Mouse (Mus musculus) stomach, embryonic 14.5 days (tissue): ENCODE results near the gene Golm1. TPM values are rescaled to one million over a fixed set of nuclear protein-coding genes. Genes with fewer than 3 reads are reported as not detected.
A peak's percentile ranks its signal among the peaks of the same experiment; 100 is the strongest.
"Not testable (repeated sequence)": the region's sequence is repeated elsewhere in the genome, so short reads cannot be mapped to it uniquely, and the experiment has no call there.

Experiments
- ATAC-seq: fragments of 200-750 bp; cut with Nextera tagmentation; 2 replicates; pipeline ENCODE4 v1.8.0; 2017; ENCODE audit warnings: low read depth, moderate TSS enrichment; ENCODE audit not compliant: insufficient number of reproducible peaks, insufficient read depth, low FRiP score
- H3K27ac ChIP-seq: fragments of 300-500 bp; sonication (generic); 2 replicates; pipeline ENCODE4 v1.5.1; 2014; ENCODE audit warnings: mild to moderate bottlenecking, low read length, moderate library complexity, mixed read lengths
- H3K27me3 ChIP-seq: fragments of 300-500 bp; sonication (generic); 2 replicates; pipeline ENCODE4 v1.6.1; 2014; ENCODE audit warnings: low read length, control low read depth, mixed read lengths; ENCODE audit not compliant: control insufficient read depth, insufficient read depth
- H3K36me3 ChIP-seq: fragments of 300-500 bp; sonication (generic); 2 replicates; pipeline ENCODE4 v1.6.1; 2014; ENCODE audit warnings: mild to moderate bottlenecking, control low read depth, low read length, moderate library complexity, mixed read lengths; ENCODE audit not compliant: control insufficient read depth, insufficient read depth
- H3K4me1 ChIP-seq: fragments of 300-500 bp; sonication (generic); 2 replicates; pipeline ENCODE4 v1.6.1; 2014; ENCODE audit warnings: low read length, control low read depth, mixed read lengths; ENCODE audit not compliant: control insufficient read depth, insufficient read depth
- H3K4me2 ChIP-seq: fragments of 300-500 bp; sonication (generic); replicated peaks from 2 replicates; pipeline ENCODE4 v1.6.1; 2014; ENCODE audit warnings: low read depth, low read length, control low read depth
- H3K4me3 ChIP-seq: fragments of 300-500 bp; sonication (generic); 2 replicates; pipeline ENCODE4 v1.5.1; 2014; ENCODE audit warnings: low read depth, low read length, control low read depth
- H3K9ac ChIP-seq: fragments of 300-500 bp; sonication (generic); replicated peaks from 2 replicates; pipeline ENCODE4 v1.6.1; 2014; ENCODE audit warnings: low read depth, mild to moderate bottlenecking, control low read depth, low read length, moderate library complexity, mixed read lengths
- H3K9me3 ChIP-seq: fragments of 300-500 bp; sonication (generic); 2 replicates; pipeline ENCODE4 v1.6.1; 2016; ENCODE audit warnings: low read depth, low read length, control low read depth; ENCODE audit not compliant: control insufficient read depth
- WGBS: fragments of 180-500 bp; shearing (Covaris S2); extraction: QIAGEN DNeasy Blood & Tissue Kit; methylation state at CpG from one replicate; pipeline ENCODE4 v1.1.7; 2014; 5-methylcytosine and 5-hydroxymethylcytosine counted together
- polyA plus RNA-seq: library from polyadenylated mRNA; unstranded; fragments of >200 nt; fragmentation: Nextera tagmentation; extraction: Ambion mirVana; gene quantifications from 2 replicates; pipeline ENCODE4 v1.2.1, GENCODE M21; 2014

The Golm1 gene
- 95.7 TPM in 2 replicates for polyA plus RNA-seq

- Histone ChIP-seq H3K27me3 (no peaks in the 10 kb centered on the region), H3K9ac (peak within 1 kb of the TSS; percentile 71), H3K9me3 (no peaks in the 10 kb centered on the region), H3K4me1 (peaks cover 11% of the 10 kb centered on the region), H3K4me3 (peak within 1 kb of the TSS; percentile 71), H3K36me3 (no peaks in the 10 kb centered on the region), H3K4me2 (peak within 1 kb of the TSS; percentile 49), H3K27ac (peak within 1 kb of the TSS; percentile 73; the same call in 1 of the 2 replicates)
- ATAC-seq = peak; percentile 90
- WGBS = 0% methylated on average over 53 of the region's 61 CpGs
Observed at GRCm38 (mm10) chr13:59675151-59676011, at the start of gene Golm1. Gene Golm1 (minus strand): TSS chr13:59675811.

DNA sequence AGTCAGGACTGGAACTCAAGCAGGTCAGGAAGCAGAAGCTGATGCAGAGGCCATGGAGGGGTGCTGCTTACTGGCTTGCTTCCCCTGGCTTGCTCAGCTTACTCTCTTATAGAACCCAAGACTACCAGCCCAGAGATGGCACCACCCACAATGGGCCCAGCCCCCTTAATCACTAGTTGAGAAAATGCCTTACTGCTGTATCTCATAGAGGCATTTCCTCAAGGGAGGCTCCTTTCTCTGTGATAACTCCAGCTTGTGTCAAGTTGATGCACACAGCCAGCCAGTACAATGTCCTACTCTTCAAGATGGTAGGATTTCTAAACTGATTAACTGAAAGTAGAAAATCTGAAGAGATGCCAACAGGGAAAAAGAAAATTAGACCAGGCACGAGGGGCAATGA is 46.5 kb upstream of the Golm1 start:
- H3K4me2 ChIP-seq, H3K27me3 ChIP-seq, H3K4me3 ChIP-seq, ATAC-seq, H3K9ac ChIP-seq, H3K4me1 ChIP-seq, H3K27ac ChIP-seq, H3K36me3 ChIP-seq, H3K9me3 ChIP-seq: not testable (repeated sequence)
- WGBS = 66% methylated on average over 1 of the region's 1 CpGs

- H3K4me3 ChIP-seq = no peak overlapping the region
- H3K36me3 ChIP-seq = no peaks in the 10 kb centered on the region
- ATAC-seq = no peak
- no peak overlapping the region for H3K27ac ChIP-seq
- no peak overlapping the region for H3K4me2 ChIP-seq
- 91% methylated on average over 1 of the region's 1 CpGs for WGBS
- no peaks in the 10 kb centered on the region for H3K27me3 ChIP-seq
- no peaks in the 10 kb centered on the region for H3K4me1 ChIP-seq
- no peaks in the 10 kb centered on the region for H3K9me3 ChIP-seq
- no peak overlapping the region for H3K9ac ChIP-seq
Observed at GRCm38 (mm10) chr13:59719475-59719874, 43.9 kb upstream of the Golm1 start.

DNA sequence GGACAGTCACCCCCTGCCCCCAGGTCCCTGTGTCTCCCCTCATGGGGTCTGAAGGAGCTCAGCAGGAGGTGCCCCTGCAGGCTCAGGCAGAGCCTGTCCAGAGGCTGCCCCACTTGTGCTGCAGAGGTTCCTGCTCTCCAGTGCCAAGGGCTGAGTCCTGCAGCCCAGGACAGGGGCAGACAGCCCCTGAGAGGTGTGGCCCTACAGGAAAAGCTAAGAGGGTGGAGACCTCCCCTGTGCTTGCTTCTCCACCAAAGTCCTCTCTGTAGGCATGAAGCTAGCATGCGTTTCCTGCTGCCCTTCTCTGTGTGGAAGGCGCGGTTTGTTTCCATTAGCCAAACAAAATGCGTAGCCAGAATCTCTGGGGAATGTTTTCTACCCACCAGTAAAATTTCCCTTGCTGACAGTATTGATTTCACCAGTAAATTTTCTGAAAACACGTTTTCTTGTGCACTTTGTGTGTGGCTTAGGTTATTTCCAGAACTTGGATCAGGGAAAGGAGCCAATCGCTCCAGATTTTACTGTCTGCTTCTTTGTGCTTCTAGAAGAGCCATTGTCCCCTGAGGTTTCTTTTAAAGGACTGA is 43.3 kb upstream of the Golm1 start:
- ATAC-seq = peak; percentile 77
- not testable (repeated sequence) for H3K27ac ChIP-seq
- WGBS = 25% methylated on average over 6 of the region's 6 CpGs

DNA sequence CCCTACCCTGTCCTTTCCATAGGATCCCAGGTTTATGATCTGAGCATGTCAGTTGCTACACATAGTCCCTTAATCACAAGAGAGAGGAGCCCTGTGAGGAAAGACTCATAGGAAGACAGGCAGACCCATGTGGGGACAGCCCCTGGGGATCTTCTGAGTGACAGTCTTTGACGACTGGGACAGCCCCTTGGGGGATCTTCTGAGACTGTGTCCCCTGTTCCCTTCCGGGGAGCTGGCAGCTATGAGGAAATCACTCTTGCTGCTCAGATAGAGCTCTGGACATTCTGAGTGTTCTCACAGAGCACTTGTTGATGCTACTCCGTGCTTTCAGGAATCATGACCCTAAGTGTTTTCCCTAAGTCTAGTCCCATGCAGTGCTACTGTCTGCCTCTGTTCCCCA is 38.1 kb upstream of the Golm1 start:
- H3K9ac ChIP-seq = no peak overlapping the region
- H3K36me3 ChIP-seq = no peaks in the 10 kb centered on the region
- no peak overlapping the region for H3K4me2 ChIP-seq
- whole genome bisulfite sequencing = 62% methylated on average over 3 of the region's 3 CpGs
- H3K9me3 ChIP-seq = no peaks in the 10 kb centered on the region
- no peaks in the 10 kb centered on the region for H3K4me1 ChIP-seq
- H3K27me3 ChIP-seq = no peaks in the 10 kb centered on the region
- no peak for ATAC-seq
- H3K4me3 ChIP-seq = no peak overlapping the region
- no peak overlapping the region for H3K27ac ChIP-seq

More for the DNA sequence above, 43.3 kb upstream of the Golm1 start:
- H3K4me2 ChIP-seq, H3K36me3 ChIP-seq, H3K9me3 ChIP-seq, H3K27me3 ChIP-seq, H3K9ac ChIP-seq, H3K4me3 ChIP-seq, H3K4me1 ChIP-seq: not testable (repeated sequence)

DNA sequence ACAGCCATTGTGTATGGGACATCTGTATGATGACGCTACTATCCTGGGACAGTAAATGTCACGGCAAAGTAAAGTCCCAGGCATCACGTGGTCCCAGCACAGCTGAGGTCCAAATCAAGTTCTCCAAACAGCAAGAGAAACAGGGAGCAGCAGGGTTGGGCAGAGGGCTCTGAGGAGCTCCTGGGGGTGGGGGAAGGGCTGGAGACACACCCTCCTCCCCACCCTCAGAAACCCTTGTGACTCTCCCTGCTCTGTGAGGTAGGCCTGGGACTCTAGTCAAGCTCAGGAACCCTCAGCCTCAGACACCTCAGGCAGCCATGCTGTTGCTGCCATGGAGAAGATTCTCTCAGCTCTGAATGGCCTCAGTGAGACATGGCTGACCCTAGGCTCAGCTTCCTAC is 36.4 kb upstream of the Golm1 start, which contains the start of gene Spata31d1b:
TSS of gene Spata31d1b (plus strand) at position 301 of the 400 bp plus-strand sequence.
- H3K36me3 ChIP-seq, H3K9me3 ChIP-seq, H3K4me2 ChIP-seq, H3K27ac ChIP-seq, H3K4me1 ChIP-seq, ATAC-seq, H3K4me3 ChIP-seq, H3K9ac ChIP-seq, H3K27me3 ChIP-seq: not testable (repeated sequence)
- 71% methylated on average over 3 of the region's 3 CpGs for WGBS

- 84% methylated on average over 15 of the region's 15 CpGs for WGBS
- no peak within 1 kb of the TSS for H3K4me3 ChIP-seq
- H3K27ac ChIP-seq = no peak within 1 kb of the TSS
- no peaks in the 10 kb centered on the region for H3K9me3 ChIP-seq
- H3K4me1 ChIP-seq = no peaks in the 10 kb centered on the region
- no peak within 1 kb of the TSS for H3K4me2 ChIP-seq
- H3K9ac ChIP-seq = no peak within 1 kb of the TSS
- no peaks in the 10 kb centered on the region for H3K36me3 ChIP-seq
- no peaks in the 10 kb centered on the region for H3K27me3 ChIP-seq
- ATAC-seq = no peak
Observed at GRCm38 (mm10) chr13:59710230-59710629, 34.6 kb upstream of the Golm1 start, which contains the start of gene Spata31d1a. Gene Spata31d1a (minus strand): TSS chr13:59710330.

DNA sequence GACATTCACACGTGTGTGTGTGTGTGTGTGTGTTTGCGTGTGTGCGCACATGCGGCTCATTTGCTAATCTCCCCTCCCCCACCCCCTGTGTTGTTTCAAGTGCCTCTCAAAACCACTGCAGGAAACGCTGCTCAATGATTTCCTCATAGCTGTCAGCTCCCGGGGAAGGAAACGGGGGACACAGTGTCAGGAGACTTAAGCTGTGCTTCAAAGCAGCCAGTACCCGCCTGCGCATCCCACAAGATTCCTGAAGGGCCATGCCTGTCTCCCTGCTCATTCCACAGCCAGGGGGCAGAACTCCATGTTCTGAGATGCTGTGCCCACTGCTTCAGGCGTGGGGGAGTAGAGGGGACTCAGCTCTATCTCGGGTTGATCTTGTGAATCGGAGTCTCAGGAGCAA is 29.0 kb upstream of the Golm1 start:
- ATAC-seq = no peak

More for the DNA sequence above, 29.0 kb upstream of the Golm1 start:
- Histone ChIP-seq H3K9ac (no peak overlapping the region), H3K4me3 (no peak overlapping the region), H3K27me3 (no peaks in the 10 kb centered on the region), H3K27ac (no peak overlapping the region), H3K4me2 (no peak overlapping the region), H3K36me3 (no peaks in the 10 kb centered on the region), H3K4me1 (no peaks in the 10 kb centered on the region), H3K9me3 (no peaks in the 10 kb centered on the region)
- WGBS = 52% methylated on average over 12 of the region's 12 CpGs
